Mouse (Mus musculus) testis, adult 2 months (tissue): ENCODE measurements around the gene Atrnl1.

Experiments used
- CTCF ChIP-seq: fragments of 200-500 bp; IDR thresholded peaks from 2 replicates; pipeline ENCODE4 v1.5.1; 2012; ENCODE audit warnings: low read depth, mild to moderate bottlenecking, inconsistent platforms, low read length, moderate library complexity; ENCODE audit not compliant: control insufficient read depth, insufficient read depth, insufficient replicate concordance
- POLR2A ChIP-seq: fragments of 200-500 bp; IDR thresholded peaks from 2 replicates; pipeline ENCODE4 v1.6.1; 2012; ENCODE audit warnings: low read depth, mild to moderate bottlenecking, inconsistent platforms, low read length, moderate library complexity; ENCODE audit not compliant: control insufficient read depth

DNA sequence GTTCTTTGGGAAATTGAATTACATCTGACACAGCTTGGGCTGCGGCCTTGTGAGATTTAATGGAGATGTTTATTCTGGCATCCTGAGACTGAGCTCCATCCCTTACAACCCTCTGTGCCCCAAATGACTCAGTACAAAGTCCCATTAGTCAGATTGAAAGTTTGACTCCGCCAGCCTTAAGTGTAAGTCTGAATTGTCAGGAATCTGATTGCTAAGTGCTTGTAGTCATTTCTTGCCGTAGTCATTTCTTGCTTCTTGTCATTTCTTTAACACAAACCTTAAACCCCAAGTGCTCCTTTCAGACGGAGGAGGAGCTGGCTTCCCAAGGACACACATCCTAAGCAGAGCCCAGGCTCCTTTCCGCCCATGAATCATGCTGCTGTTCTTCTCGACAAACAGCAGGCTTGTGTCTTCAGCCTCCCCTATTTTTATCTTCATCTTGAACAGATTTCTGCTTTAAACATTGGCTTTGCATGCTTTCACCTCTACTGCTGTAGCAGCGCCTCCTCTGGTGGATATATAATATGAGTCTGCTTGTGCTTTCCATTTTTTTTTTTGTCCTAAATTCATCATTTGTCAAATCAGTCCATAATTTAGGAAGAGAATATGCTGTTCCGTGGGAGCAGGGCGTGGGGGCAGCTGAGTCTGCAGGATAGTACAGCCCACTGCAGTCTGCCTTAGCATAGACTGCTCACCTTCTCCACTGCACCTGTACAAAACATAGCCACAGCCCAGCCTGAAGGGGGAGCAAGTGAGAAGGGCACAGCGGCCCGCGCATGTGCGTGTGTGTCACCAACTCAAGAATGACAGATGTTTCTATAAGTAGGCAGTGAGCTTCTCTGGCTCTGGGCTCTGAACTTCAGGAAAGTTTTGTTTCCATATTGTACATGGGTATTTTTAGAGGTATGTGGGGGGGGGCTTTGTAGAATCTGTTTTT, 214.7 kb downstream of the Atrnl1 start:
- TF ChIP-seq CTCF (peak; percentile 27; the same call in 1 of the 2 replicates), POLR2A (no peak)
